Mouse (Mus musculus) forebrain, embryonic 14.5 days (tissue): ENCODE data around the gene Cmip. TPM values are rescaled to one million over a fixed set of nuclear protein-coding genes. Genes with fewer than 3 reads are reported as not detected.

Experiments
- ATAC-seq: fragments of 200-750 bp; cut with Nextera tagmentation; 2 replicates; pipeline ENCODE4 v1.8.0; 2017; ENCODE audit warnings: mild to moderate bottlenecking, moderate library complexity
- DNase-seq: peaks from one replicate; pipeline ENCODE4 v3.0.0-alpha.2; 2015; ENCODE audit warnings: low spot score
- H3K27ac ChIP-seq: fragments of 300-500 bp; sonication (generic); 2 replicates; pipeline ENCODE4 v1.5.1; 2014; ENCODE audit warnings: low read depth, mild to moderate bottlenecking, control low read depth, low read length, moderate library complexity
- H3K27me3 ChIP-seq: fragments of 300-500 bp; sonication (generic); replicated peaks from 2 replicates; pipeline ENCODE4 v1.6.1; 2014; ENCODE audit warnings: low read length, control low read depth, mixed read lengths; ENCODE audit not compliant: control insufficient read depth, insufficient read depth
- H3K36me3 ChIP-seq: fragments of 300-500 bp; sonication (generic); 2 replicates; pipeline ENCODE4 v1.6.1; 2014; ENCODE audit warnings: low read length, control low read depth; ENCODE audit not compliant: control insufficient read depth, insufficient read depth
- H3K4me1 ChIP-seq: fragments of 300-500 bp; sonication (generic); 2 replicates; pipeline ENCODE4 v1.6.1; 2014; ENCODE audit warnings: antibody characterized with exemption, low read length, control low read depth; ENCODE audit not compliant: control insufficient read depth, insufficient read depth
- H3K4me2 ChIP-seq: fragments of 300-500 bp; sonication (generic); 2 replicates; pipeline ENCODE4 v1.6.1; 2014; ENCODE audit warnings: mild to moderate bottlenecking, control low read depth, low read length
- H3K4me3 ChIP-seq: fragments of 300-500 bp; sonication (generic); 2 replicates; pipeline ENCODE4 v1.5.1; 2014; ENCODE audit warnings: low read depth, low read length, control low read depth
- H3K9ac ChIP-seq: fragments of 300-500 bp; sonication (generic); 2 replicates; pipeline ENCODE4 v1.6.1; 2014; ENCODE audit warnings: mild to moderate bottlenecking, low read length, control low read depth, moderate library complexity
- H3K9me3 ChIP-seq: fragments of 300-500 bp; sonication (generic); replicated peaks from 2 replicates; pipeline ENCODE4 v1.6.1; 2016; ENCODE audit warnings: low read length, control low read depth, mixed read lengths; ENCODE audit not compliant: control insufficient read depth
- WGBS: fragments of 180-500 bp; shearing (Covaris S2); extraction: QIAGEN DNeasy Blood & Tissue Kit; methylation state at CpG from one replicate; pipeline ENCODE4 v1.1.7; 2014; 5-methylcytosine and 5-hydroxymethylcytosine counted together
- polyA plus RNA-seq: library from polyadenylated mRNA; unstranded; fragments of >200 nt; fragmentation: Nextera tagmentation; extraction: Ambion mirVana; gene quantifications from 2 replicates; pipeline ENCODE4 v1.2.1, GENCODE M21; 2014

Cmip gene
- 57.4 and 69.6 TPM in 2 replicates for polyA plus RNA-seq

GRCm38 (mm10) chr8:117257029-117257820 is at the start of gene Cmip:
Cmip (plus strand) TSS chr8:117257064.
- Histone ChIP-seq H3K36me3 (no peaks in the 10 kb centered on the region), H3K9me3 (no peaks in the 10 kb centered on the region), H3K4me1 (peaks cover 35% of the 10 kb centered on the region), H3K9ac (peak within 1 kb of the TSS; percentile 93), H3K27ac (peak within 1 kb of the TSS; percentile 90), H3K27me3 (no peaks in the 10 kb centered on the region), H3K4me2 (peak within 1 kb of the TSS; percentile 87), H3K4me3 (peak within 1 kb of the TSS; percentile 79)
- DNase-seq (peak; percentile 48), ATAC-seq (peak; percentile 35)
- under 1% methylated on average over 59 of the region's 65 CpGs for WGBS

DNA sequence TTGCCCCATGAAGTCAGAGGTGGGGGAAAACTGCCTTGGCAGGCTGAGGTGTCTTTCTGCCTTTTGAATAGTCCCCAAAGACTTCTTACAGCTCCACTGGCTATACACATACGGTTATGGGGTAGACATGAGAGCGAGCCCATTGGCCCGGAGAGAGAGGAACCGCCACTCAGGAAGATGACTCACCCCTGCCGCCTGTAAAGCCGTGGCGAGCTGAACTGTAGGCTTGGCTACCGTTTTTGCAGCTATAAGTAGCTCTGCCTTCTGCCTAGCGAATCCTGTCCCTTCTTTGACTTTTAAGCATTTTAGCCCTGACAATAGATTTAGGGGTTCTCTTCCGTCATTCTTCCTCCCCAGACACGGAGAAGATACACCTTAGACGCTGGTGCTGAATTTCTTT is 47.7 kb upstream of the Cmip start:
- H3K27ac ChIP-seq = no peak overlapping the region
- no peaks in the 10 kb centered on the region for H3K27me3 ChIP-seq
- no peak for ATAC-seq
- H3K4me2 ChIP-seq = no peak overlapping the region
- 95% methylated on average over 12 of the region's 12 CpGs for WGBS
- H3K9me3 ChIP-seq = no peaks in the 10 kb centered on the region
- DNase-seq = no peak
- no peak overlapping the region for H3K4me3 ChIP-seq
- no peak overlapping the region for H3K9ac ChIP-seq
- peaks cover 11% of the 10 kb centered on the region for H3K36me3 ChIP-seq
- no peaks in the 10 kb centered on the region for H3K4me1 ChIP-seq

- H3K27me3 ChIP-seq = no peaks in the 10 kb centered on the region
- WGBS = 84% methylated on average over 11 of the region's 11 CpGs
- no peaks in the 10 kb centered on the region for H3K4me1 ChIP-seq
- ATAC-seq (no peak), DNase-seq (no peak)
- 0 out of 2 replicates have a peak, but pooled peaks cover 3% of the 10 kb centered on the region for H3K36me3 ChIP-seq
- no peaks in the 10 kb centered on the region for H3K9me3 ChIP-seq
- no peak overlapping the region for H3K9ac ChIP-seq
- no peak overlapping the region for H3K4me2 ChIP-seq
- no peak overlapping the region for H3K27ac ChIP-seq
- H3K4me3 ChIP-seq = no peak overlapping the region
Observed at GRCm38 (mm10) chr8:117212100-117212499, 44.8 kb upstream of the Cmip start.

DNA sequence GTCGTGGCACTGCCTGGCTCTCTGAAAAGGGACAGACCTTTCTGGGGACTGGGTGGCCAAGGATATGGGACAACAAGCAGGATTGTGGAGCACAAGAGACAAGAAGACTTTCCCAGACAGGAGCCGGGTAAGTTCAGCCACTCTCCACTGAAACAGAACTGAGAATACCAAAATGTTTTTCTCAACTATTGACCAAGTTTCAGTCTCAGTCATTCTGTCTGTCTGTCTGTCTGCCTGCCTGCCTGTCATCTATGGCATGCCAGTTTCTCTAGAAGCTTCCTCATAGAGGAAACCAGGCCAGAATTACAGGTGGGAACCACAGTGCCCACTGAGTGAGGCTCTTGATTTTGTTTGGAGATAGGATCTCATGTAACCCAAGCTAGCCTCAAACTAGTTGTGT is 39.1 kb upstream of the Cmip start:
- Histone ChIP-seq H3K27me3 (no peaks in the 10 kb centered on the region), H3K4me3 (no peak overlapping the region), H3K4me1 (no peaks in the 10 kb centered on the region), H3K36me3 (no peaks in the 10 kb centered on the region), H3K27ac (no peak overlapping the region), H3K4me2 (no peak overlapping the region), H3K9me3 (no peaks in the 10 kb centered on the region), H3K9ac (no peak overlapping the region)
- no peak for ATAC-seq
- WGBS = 96% methylated on average over 2 of the region's 2 CpGs
- DNase-seq = no peak

GRCm38 (mm10) chr8:117222396-117222795 is 34.5 kb upstream of the Cmip start:
- 71% methylated on average over 6 of the region's 6 CpGs for WGBS
- no peak overlapping the region for H3K4me3 ChIP-seq

DNA sequence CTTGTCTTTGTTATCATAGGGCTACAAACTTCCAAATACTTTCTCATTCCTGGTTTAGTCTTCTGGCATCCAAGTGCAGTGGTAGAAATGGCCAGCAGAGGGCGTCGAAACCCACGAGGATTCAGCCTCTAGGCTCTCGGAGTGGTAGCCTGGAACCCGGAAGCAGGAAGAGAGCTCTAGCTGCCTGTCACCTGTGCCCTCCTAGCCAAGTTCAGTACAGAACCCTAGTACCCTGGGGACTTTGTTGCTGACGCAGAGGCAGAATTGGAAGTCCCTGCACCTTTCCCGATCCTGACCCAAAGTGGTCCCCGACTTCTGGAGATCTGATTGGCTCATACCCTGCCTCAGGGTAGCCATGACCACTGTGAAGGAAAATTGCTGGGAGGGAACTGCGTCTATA is 32.2 kb upstream of the Cmip start:
- ATAC-seq (peak; percentile 85), DNase-seq (peak; percentile 92)
- Histone ChIP-seq H3K4me2 (peak overlapping the region; percentile 48), H3K27ac (no peak overlapping the region), H3K9ac (0 out of 2 replicates have a peak overlapping the region, but pooled peaks have one; percentile 37), H3K27me3 (no peaks in the 10 kb centered on the region), H3K4me3 (peak overlapping the region; percentile 16; the same call in 1 of the 2 replicates), H3K36me3 (no peaks in the 10 kb centered on the region), H3K4me1 (no peaks in the 10 kb centered on the region), H3K9me3 (no peaks in the 10 kb centered on the region)
- WGBS = 16% methylated on average over 9 of the region's 9 CpGs

More at GRCm38 (mm10) chr8:117222396-117222795, 34.5 kb upstream of the Cmip start:
- ATAC-seq (no peak), DNase-seq (no peak)
- no peak overlapping the region for H3K4me2 ChIP-seq
- no peaks in the 10 kb centered on the region for H3K9me3 ChIP-seq
- H3K4me1 ChIP-seq = no peaks in the 10 kb centered on the region
- H3K27ac ChIP-seq = no peak overlapping the region
- no peaks in the 10 kb centered on the region for H3K27me3 ChIP-seq
- H3K36me3 ChIP-seq = no peaks in the 10 kb centered on the region
- no peak overlapping the region for H3K9ac ChIP-seq

- H3K4me1 ChIP-seq = no peaks in the 10 kb centered on the region
Observed at GRCm38 (mm10) chr8:117226306-117226705, 30.6 kb upstream of the Cmip start.

DNA sequence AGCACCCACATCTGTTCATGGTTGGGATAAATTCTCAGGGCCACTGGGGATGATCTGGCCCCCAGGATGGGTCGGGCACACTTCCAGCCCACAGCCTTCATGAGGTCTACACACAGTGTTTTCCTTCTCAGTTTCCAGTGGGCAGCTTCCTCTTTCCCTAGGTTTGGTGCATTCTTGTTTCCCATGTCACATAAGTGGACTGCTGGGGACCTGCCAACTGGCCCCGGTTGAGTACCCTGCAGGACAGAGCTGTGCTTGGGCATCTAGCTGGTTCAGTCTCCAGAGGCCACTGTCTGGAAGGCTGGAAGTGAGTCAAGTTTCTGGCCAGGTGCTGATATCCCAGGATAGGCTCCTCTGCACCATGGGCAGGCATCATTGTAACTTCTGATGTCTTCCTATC is 29.5 kb upstream of the Cmip start:
- Histone ChIP-seq H3K9ac (no peak overlapping the region), H3K27ac (no peak overlapping the region), H3K4me3 (no peak overlapping the region), H3K4me1 (no peaks in the 10 kb centered on the region), H3K36me3 (no peaks in the 10 kb centered on the region), H3K4me2 (no peak overlapping the region), H3K27me3 (no peaks in the 10 kb centered on the region), H3K9me3 (no peaks in the 10 kb centered on the region)
- 85% methylated on average over 2 of the region's 2 CpGs for WGBS
- no peak for ATAC-seq
- DNase-seq = no peak

More at GRCm38 (mm10) chr8:117226306-117226705, 30.6 kb upstream of the Cmip start:
- ATAC-seq (no peak), DNase-seq (no peak)
- 89% methylated on average over 12 of the region's 12 CpGs for WGBS
- no peak overlapping the region for H3K4me3 ChIP-seq
- H3K36me3 ChIP-seq = no peaks in the 10 kb centered on the region
- no peak overlapping the region for H3K27ac ChIP-seq
- H3K9me3 ChIP-seq = no peaks in the 10 kb centered on the region
- no peaks in the 10 kb centered on the region for H3K27me3 ChIP-seq
- no peak overlapping the region for H3K4me2 ChIP-seq
- no peak overlapping the region for H3K9ac ChIP-seq

DNA sequence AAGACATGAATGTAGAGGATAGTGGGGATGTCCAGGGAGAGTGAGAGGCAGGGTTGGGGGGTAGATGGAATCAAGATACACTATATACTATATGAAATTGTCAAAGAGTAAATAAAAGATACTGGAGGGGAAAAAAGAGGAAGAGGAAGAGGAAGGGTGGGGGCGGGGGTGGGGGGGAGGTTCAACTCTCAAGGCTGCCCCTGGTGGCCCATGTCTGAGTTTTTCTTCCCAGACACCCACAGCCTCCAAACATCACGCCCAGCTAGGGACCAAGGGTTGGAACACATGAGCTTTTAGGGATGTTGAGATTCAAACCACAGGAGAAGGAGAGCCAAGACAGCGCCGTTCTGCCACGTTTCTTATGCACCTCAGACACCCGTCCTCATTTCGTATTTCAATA is 23.7 kb upstream of the Cmip start:
- Histone ChIP-seq H3K4me2 (no peak overlapping the region), H3K36me3 (no peaks in the 10 kb centered on the region), H3K27me3 (no peaks in the 10 kb centered on the region), H3K9me3 (no peaks in the 10 kb centered on the region), H3K4me1 (no peaks in the 10 kb centered on the region), H3K27ac (no peak overlapping the region), H3K9ac (no peak overlapping the region), H3K4me3 (no peak overlapping the region)
- ATAC-seq (no peak), DNase-seq (no peak)
- WGBS = 86% methylated on average over 7 of the region's 7 CpGs
